Mouse (Mus musculus): ENCODE results near the gene Ccdc78. TPM values are rescaled to one million over a fixed set of nuclear protein-coding genes. Genes with fewer than 3 reads are reported as not detected.
A peak's percentile ranks its signal among the peaks of the same experiment; 100 is the strongest.

The Ccdc78 gene
- total RNA-seq, 2 experiments from 2014 or later: 0.39 TPM; not detected in 1

- DNase-seq: peak; percentile 47 to 59
Measured at GRCm38 (mm10) chr17:25833961-25834594, 47.7 kb downstream of the Ccdc78 start.

- no peak for DNase-seq
Measured at GRCm38 (mm10) chr17:25834595-25835222, 48.3 kb downstream of the Ccdc78 start.

- DNase-seq: no peak
Measured at GRCm38 (mm10) chr17:25835301-25835700, 48.9 kb downstream of the Ccdc78 start.

GRCm38 (mm10) chr17:25835816-25836215 lies 49.4 kb downstream of the Ccdc78 start:
- no peak for DNase-seq

- peak; percentile 47 for DNase-seq
Measured at GRCm38 (mm10) chr17:25836397-25837075, 50.2 kb downstream of the Ccdc78 start.

GRCm38 (mm10) chr17:25837076-25837410 lies 50.7 kb downstream of the Ccdc78 start, which contains the start of gene Rhbdl1:
TSS of gene Rhbdl1 (minus strand) at chr17:25837295.
- peak; percentile 78 to 82 for DNase-seq

- no peak for DNase-seq
Measured at GRCm38 (mm10) chr17:25837533-25837932, 51.2 kb downstream of the Ccdc78 start.

GRCm38 (mm10) chr17:25838904-25839303 lies 52.5 kb downstream of the Ccdc78 start:
- no peak for DNase-seq

- DNase-seq: no peak
Measured at GRCm38 (mm10) chr17:25839455-25840235, 53.3 kb downstream of the Ccdc78 start.

Small RNA genes lying within 50 kb of the gene (microRNA-seq; reads per million reads assigned to microRNA genes)
- gene Gm25083 (0 reads per million in 2 experiments), gene Mir3082 (0.38 to 1.4 reads per million in 2 experiments), gene Mir6966 (2.4 to 2.7 reads per million in 2 experiments)

Other genes with a start within 250 kb of the Ccdc78 start
- gene Sox8, start 215.9 kb upstream of the Ccdc78 start, total RNA-seq (2021): under 1 TPM; 0.20 to 0.31 TPM
- 10 to 100 TPM; 29.8 to 31.8 TPM for gene Lmf1, start 207.5 kb upstream of the Ccdc78 start, total RNA-seq (2021)
- under 1 TPM in 1 of 2 experiments, not detected in 1; 0.77 TPM for gene Gng13, start 69.4 kb upstream of the Ccdc78 start, total RNA-seq (2021)
- 1 to 10 TPM in 1 of 2 experiments, under 1 TPM in 1; 0.84 to 1.3 TPM for gene Chtf18, start 59.2 kb upstream of the Ccdc78 start, total RNA-seq (2021)
- 1 to 10 TPM; 3.6 to 5.2 TPM for gene Rpusd1, start 58.9 kb upstream of the Ccdc78 start, total RNA-seq (2021)
- gene Mslnl, start 50.5 kb upstream of the Ccdc78 start, total RNA-seq (2021): not detected
- gene Msln, start 32.2 kb upstream of the Ccdc78 start, total RNA-seq (2021): 10 to 100 TPM; 10.3 to 20.2 TPM
- gene Narfl, start 12.8 kb upstream of the Ccdc78 start, total RNA-seq (2021): 10 to 100 TPM; 43.9 to 50.1 TPM
- gene Haghl, start 907 bp upstream of the Ccdc78 start, total RNA-seq (2021): 10 to 100 TPM; 11.4 to 12.1 TPM
- gene Fam173a, start 6.3 kb downstream of the Ccdc78 start, total RNA-seq (2021): 10 to 100 TPM; 45.5 to 51.5 TPM
- not detected for gene AC134908.4, start 9.1 kb downstream of the Ccdc78 start, total RNA-seq (2021)
- 10 to 100 TPM; 55.0 to 76.0 TPM for gene Metrn, start 10.6 kb downstream of the Ccdc78 start, total RNA-seq (2021)
- 1 to 10 TPM; 1.5 to 1.7 TPM for gene Fbxl16, start 22.5 kb downstream of the Ccdc78 start, total RNA-seq (2021)
- gene Wdr24, start 37.0 kb downstream of the Ccdc78 start, total RNA-seq (2021): 10 to 100 TPM in 1 of 2 experiments, 1 to 10 TPM in 1; 9.8 to 11.7 TPM
- 10 to 100 TPM; 28.0 to 34.0 TPM for gene Jmjd8, start 42.3 kb downstream of the Ccdc78 start, total RNA-seq (2021)
- gene Stub1, start 46.8 kb downstream of the Ccdc78 start, total RNA-seq (2021): 100 to 1,000 TPM; 113 to 128 TPM
- gene Rhbdl1, start 50.7 kb downstream of the Ccdc78 start, total RNA-seq (2021): 1 to 10 TPM; 1.8 to 2.3 TPM
- 1 to 10 TPM; 1.2 to 3.3 TPM for gene Gm20683, start 55.2 kb downstream of the Ccdc78 start, total RNA-seq (2021)
- gene Rhot2, start 58.3 kb downstream of the Ccdc78 start, total RNA-seq (2021): 100 to 1,000 TPM; 138 to 140 TPM
- 1 to 10 TPM; 1.0 to 2.3 TPM for gene Wdr90, start 74.9 kb downstream of the Ccdc78 start, total RNA-seq (2021)
- gene Mcrip2, start 82.2 kb downstream of the Ccdc78 start, total RNA-seq (2021): 100 to 1,000 TPM; 283 to 318 TPM
- gene Mettl26, start 88.5 kb downstream of the Ccdc78 start, total RNA-seq (2021): 10 to 100 TPM; 11.8 to 15.2 TPM
- under 1 TPM; 0.21 to 0.50 TPM for gene Wfikkn1, start 94.3 kb downstream of the Ccdc78 start, total RNA-seq (2021)
- 10 to 100 TPM; 14.5 to 15.3 TPM for gene Rab40c, start 133.1 kb downstream of the Ccdc78 start, total RNA-seq (2021)
- 10 to 100 TPM; 37.8 to 43.4 TPM for gene Pigq, start 158.4 kb downstream of the Ccdc78 start, total RNA-seq (2021)
- gene Nhlrc4, start 158.4 kb downstream of the Ccdc78 start, total RNA-seq (2021): under 1 TPM in 1 of 2 experiments, not detected in 1; 0.21 TPM
- under 1 TPM; 0.32 to 0.57 TPM for gene A930017K11Rik, start 166.0 kb downstream of the Ccdc78 start, total RNA-seq (2021)
- 1 to 10 TPM; 6.1 to 8.5 TPM for gene Capn15, start 199.2 kb downstream of the Ccdc78 start, total RNA-seq (2021)

Data from heart, adult 18-20 months (tissue).